Mouse (Mus musculus) cerebellum, postnatal 10 days (tissue): ENCODE measurements around the gene Dtx2.
"Not testable (repeated sequence)": the region's sequence is repeated elsewhere in the genome, so short reads cannot be mapped to it uniquely, and the experiment has no call there.

ENCODE experiments used
- DNase-seq, 2 experiments: peaks; one replicate each; pipeline ENCODE4 v3.0.0; 2021; ENCODE audit warnings: mixed read lengths in 2 of 2

The Dtx2 gene

DNA sequence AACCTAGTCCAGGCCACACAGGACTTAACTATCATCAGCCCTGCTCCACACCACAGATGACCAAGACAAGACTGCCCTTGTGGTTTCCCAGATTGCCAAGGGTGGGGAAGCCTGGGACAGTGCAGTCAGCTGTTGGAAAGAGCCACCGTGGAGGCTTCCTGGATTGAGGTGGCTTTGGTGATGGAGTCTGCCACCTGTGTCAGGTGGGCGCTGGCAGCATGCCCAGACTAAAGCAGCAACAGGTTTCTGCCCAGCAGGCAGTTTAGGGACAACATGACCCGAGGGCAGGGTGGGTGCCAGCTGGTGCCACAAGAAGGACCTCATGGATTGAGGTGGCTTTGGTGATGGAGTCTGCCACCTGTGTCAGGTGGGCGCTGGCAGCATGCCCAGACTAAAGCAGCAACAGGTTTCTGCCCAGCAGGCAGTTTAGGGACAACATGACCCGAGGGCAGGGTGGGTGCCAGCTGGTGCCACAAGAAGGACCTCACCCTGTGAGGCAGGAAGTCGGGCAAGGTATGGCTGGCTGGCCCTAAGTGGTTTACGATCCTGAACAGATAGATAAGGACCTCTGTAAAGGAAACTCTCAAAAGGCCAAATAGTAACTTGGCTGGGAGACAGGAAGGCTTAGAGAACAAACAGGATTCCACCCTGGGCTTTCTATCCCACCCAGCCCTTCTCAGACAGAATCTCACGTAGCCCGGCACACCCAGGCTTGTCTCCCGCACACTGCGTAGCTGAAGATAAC lies 72.0 kb downstream of the Dtx2 start:
- not testable (repeated sequence) for DNase-seq

- DNase-seq = no peak
Observed at GRCm38 (mm10) chr5:136069411-136069810, 74.8 kb downstream of the Dtx2 start.

DNA sequence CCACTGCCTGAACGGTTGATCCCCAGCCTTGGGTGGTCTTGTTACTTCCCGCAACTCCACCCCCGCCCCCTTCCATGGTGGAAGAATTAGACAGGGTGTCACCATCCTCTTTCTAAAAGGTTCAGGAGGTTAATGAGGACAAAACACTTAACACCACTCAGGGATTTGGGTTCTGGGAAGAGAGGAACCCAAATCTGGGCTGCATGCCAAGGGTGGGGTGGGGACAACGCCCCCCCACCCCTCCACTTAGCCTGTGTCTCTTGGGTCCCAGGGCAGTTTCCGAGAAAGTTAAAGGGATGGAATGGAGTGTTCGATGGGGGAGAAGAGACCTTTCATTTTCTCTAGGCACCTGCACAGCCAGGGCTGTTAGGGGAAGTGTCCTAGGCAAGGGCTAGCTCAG lies 78.5 kb downstream of the Dtx2 start:
- no peak for DNase-seq

- DNase-seq = no peak
Observed at GRCm38 (mm10) chr5:136073526-136073925, 78.9 kb downstream of the Dtx2 start.

DNA sequence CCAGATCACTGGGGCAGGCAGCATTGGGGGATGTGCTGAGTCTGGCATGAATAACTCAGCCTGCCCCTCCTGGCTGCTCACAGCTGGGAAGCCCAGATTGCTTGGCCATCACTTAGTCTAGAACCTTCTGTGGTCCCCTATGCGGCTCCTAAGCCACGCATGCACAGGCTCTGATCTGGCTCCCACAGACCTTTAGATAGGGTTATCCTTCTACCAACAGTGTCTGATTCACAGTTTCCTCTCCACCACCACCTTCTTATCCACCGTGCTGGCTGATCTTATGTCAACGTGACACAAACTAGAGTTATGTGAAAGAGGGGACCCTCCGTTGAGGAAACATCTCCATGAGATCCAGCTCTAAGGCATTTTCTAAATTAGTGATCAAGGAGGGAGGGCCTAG lies 80.5 kb downstream of the Dtx2 start:
- DNase-seq = no peak

GRCm38 (mm10) chr5:136076284-136076683 lies 81.7 kb downstream of the Dtx2 start:
- DNase-seq = peak in 1 of 2 experiments; percentile 30

- DNase-seq = no peak
Observed at GRCm38 (mm10) chr5:136077001-136077550, 82.5 kb downstream of the Dtx2 start.

GRCm38 (mm10) chr5:136078136-136078535 lies 83.5 kb downstream of the Dtx2 start:
- DNase-seq = no peak

DNA sequence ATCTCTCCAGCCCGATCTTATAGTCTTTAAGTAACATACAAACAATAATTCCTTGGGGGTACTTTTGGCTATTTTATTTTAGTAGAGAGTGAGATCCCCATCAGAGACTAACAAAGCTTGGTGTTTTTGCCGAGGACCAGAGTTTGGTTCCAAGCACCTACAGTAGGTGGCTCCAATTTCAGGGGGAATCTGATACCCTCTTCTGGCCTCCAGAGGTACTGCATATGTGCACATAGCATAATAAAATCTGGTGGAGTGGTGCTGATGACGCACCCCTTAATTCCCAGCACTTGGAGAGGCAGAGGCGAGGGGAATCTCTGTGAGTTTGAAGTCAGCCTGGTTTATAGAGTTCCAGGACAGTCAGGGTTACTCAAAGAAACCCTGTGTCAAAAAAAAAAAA lies 87.7 kb downstream of the Dtx2 start:
- DNase-seq = no peak
